Mouse (Mus musculus): ENCODE results near the gene Sbk3.

DNA sequence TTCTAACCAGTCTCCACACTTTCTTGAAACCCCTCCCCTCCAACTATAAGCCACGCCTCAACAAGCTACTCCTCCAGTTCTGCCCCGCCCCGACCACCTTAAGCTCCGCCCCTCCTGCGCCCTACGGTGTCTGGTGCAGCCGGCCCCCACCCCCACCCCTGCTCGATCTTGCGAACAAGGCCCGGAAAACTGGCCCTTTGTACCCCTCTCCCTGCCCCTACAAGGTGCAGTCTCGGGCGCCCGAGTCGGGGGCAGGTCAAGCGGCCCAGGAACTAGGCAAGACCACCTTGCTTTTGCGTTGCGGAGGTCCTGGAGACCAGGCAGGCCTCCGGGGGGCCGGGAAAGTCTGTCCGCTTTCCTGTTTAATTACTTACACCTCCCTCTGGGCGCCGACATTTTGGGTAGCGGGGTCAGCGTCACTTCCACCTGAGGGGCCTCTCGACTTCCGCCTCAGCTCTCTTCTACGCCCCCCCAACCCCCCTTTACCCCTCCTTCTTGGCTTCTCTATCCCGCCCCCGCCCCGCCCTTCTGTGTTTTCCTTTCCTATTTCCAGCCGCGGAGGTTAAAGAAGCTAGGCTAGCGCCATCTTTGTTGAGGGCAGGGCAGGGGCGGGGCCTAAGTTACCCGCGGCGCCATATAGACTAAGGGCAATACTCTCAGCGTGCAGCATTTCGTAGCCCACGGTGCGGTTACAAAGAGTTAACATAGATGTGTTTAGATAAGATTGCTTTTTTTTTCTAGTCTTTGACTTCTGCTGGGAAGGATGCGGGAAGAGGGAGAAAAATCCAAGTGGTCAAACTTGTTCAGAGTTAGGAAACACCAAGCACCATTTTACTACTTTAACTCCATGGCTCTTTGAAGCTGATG, 43.5 kb upstream of the Sbk3 start, which contains the start of the genes Zfp524 and Fiz1:
- TF ChIP-seq CTCF (IDR thresholded peaks at IDR 0.05; ENCODE audit: low read depth), result no peak
- no peak for TF ChIP-seq EP300 (IDR thresholded peaks at IDR 0.05; ENCODE audit: low read depth)

Measured in liver, embryonic 14.5 days (tissue).